Mouse (Mus musculus) c-Kit-positive CD71-positive TER-119-positive erythroid progenitor cells, embryonic 14.5 days (primary cell): ENCODE measurements around the gene Olfr1183.
"Not testable (repeated sequence)": the region's sequence is repeated elsewhere in the genome, so short reads cannot be mapped to it uniquely, and the experiment has no call there.

ENCODE experiments used
- DNase-seq: peaks from one replicate; pipeline ENCODE4 v3.0.0-alpha.2; 2013; ENCODE audit warnings: low spot score

The Olfr1183 gene

DNA sequence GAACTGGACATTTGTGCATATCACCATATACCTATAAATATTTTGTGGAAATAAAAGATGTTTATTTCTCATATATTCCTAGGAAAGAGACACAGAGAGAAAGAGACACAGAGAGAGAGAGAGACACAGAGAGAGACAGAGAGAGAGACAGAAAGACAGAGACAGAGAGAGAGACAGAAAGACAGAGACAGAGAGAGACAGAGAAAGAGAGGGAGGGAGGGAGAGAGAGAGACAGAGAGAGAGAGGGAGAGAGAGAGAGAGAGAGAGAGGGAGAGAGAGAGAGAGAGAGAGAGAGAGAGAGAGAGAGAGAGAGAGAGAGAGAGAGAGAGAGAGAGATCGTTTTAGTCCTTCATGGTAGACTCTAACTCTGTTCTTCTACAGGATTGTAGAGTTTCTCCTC lies at the start of gene Olfr1183:
TSS of gene Olfr1183 (plus strand) at position 301 of the 400 bp plus-strand sequence.
- DNase-seq = not testable (repeated sequence)

DNA sequence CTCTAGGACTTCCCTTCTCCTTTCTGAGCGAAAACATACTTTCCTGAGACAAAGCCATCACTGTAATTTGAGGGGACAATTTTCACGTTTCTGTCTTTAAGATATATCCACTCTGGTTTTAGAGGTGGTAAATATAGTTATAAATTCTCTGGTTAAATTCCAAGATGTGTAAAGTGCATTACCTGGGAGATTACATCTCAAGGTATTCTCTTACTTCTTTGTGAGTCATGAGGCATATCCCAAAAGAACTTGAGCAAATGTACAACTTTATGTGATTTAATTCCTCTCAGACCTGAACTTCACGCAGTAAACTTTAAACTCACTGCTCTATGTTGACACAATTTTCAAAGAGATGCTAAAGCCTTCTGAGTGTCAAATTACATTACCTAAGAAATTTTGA lies 48.3 kb upstream of the Olfr1183 start, which contains the start of gene Olfr1179:
TSS of gene Olfr1179 (minus strand) at position 101 of the 400 bp plus-strand sequence.
- DNase-seq = no peak

DNA sequence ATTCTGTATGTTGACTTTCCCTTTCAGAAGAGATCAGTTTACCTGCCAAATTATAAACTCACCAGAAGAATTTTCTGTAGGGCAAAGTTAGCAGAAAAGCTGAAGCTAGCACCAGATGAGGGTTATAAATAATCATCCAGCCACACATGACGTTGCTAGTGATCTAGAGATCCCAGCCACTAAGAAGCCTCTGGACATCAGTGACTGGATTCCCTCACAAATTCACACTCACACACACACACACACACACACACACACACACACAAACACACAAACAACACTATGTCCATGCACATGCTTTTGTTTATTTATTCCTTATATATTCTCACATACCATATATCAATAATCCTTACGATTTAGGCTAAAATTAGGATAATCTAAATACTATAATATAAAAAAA lies 35.6 kb upstream of the Olfr1183 start, which contains the start of gene Olfr1180:
TSS of gene Olfr1180 (minus strand) at position 101 of the 400 bp plus-strand sequence.
- no peak for DNase-seq

DNA sequence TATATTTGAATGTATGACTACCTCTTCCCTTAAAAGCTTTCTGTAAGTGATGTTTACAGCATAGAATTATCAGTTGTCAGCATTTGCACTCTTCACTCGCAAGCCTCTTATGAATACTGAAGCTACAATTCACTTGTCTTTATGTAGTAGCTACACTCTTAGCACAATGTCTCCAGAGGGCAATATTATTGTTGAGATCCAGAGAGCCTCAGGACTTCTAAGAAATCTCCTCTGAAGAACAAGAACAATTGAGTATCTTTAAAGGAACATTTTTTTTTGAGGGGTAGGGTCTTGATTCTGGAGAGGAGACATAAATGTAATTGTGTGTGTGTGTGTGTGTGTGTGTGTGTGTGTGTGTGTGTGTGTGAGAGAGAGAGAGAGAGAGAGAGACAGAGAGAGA lies 28.6 kb upstream of the Olfr1183 start, which contains the start of gene Olfr1181:
TSS of gene Olfr1181 (minus strand) at position 101 of the 400 bp plus-strand sequence.
- no peak for DNase-seq

DNA sequence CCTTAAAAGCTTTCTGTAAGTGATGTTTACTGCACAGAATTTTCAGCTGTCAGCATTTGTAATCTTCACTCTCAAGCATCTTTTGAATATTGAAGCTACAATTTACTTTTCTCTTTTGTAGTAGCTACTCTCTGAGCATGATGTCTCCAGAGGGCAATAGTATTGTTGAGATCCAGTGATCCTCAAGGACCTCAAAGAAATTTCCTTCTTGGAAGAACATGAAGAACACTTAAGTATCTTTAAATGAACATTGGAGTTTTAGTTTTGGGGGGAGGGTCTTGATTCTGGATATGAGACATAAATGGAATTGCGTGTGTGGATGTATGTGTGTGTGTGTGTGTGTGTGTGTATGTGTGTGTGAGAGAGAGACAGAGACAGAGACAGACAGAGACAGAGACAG lies 5.6 kb upstream of the Olfr1183 start, which contains the start of gene Gm13757:
TSS of gene Gm13757 (minus strand) at position 101 of the 400 bp plus-strand sequence.
- no peak for DNase-seq

DNA sequence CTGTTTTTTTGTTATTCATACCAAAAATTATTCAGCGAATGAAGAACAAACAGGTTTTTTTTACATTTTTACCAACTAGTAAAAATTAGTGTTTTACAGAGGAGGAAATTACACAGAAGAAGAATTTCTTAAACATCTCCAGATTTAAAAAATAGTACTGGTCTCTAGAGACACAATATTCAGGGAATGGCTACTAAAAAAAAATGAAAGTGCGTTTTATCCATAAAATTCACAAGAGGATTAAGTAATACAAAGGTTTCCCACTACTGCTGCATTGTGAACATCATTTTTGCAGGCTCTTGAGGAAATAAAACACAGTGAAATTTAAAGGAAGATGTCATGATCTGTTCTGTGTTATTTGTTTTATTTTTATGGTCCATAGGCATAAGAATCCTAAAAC lies 28.6 kb downstream of the Olfr1183 start, which contains the start of gene Olfr1184:
TSS of gene Olfr1184 (plus strand) at position 301 of the 400 bp plus-strand sequence.
- no peak for DNase-seq

DNA sequence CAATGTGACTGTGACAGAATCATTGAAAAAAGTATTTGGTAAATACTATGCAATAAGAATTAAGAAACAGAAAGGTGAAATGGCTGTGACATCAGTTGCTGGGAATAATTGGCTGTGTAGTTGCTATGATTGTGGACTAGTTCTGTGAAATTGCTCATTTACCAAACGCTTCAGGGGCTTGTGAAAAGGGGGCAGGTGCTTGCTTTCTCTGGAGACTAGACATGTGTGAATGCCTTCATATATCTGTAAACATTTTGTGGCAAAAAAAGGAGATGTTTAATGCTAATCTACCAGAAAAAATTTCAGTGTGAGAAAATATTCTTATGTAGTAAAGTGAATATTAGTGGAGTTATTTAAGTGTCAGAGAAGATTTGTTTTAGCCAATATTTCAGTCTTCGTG lies 38.4 kb downstream of the Olfr1183 start, which contains the start of gene Olfr1185-ps1:
TSS of gene Olfr1185-ps1 (plus strand) at position 301 of the 400 bp plus-strand sequence.
- DNase-seq = no peak

DNA sequence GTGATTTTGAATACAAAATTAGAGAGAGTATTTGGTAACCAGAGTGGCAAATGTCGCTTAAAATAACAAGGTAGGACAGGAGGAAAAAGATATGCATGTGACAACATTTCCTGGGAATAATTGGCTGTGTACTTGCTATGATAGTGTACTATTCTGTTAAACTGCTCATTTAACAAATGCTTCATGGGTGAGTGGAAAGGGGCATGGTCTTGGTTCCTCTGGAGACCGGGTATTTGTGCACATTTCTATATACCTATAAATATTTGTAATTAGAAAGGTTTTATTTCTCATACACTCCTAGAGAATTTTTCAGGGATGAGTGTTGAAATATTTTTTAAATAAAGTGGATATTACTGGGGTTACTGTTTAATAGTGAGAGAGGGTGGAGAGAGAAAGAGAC lies 63.6 kb downstream of the Olfr1183 start, which contains the start of gene Olfr1186:
TSS of gene Olfr1186 (plus strand) at position 301 of the 400 bp plus-strand sequence.
- DNase-seq = no peak
